Mouse (Mus musculus) hindbrain, embryonic 13.5 days (tissue): ENCODE measurements at regions not wholly inside any gene's neighbourhood (a gene's known extent, or its start where the extent isn't known, plus 50 kb on each side); places are given as distances from the start of the nearest gene placed in this dataset.
A peak's percentile ranks its signal among the peaks of the same experiment; 100 is the strongest.
"Not testable (repeated sequence)": the region's sequence is repeated elsewhere in the genome, so short reads cannot be mapped to it uniquely, and the experiment has no call there.

ENCODE experiments used
- ATAC-seq: fragments of 200-750 bp; cut with Nextera tagmentation; 2 replicates; pipeline ENCODE4 v1.8.0; 2017; ENCODE audit warnings: moderate TSS enrichment; ENCODE audit not compliant: low FRiP score
- H3K27ac ChIP-seq: fragments of 300-500 bp; sonication (generic); 2 replicates; pipeline ENCODE4 v1.5.1; 2015; ENCODE audit warnings: inconsistent platforms, mild to moderate bottlenecking, moderate library complexity
- H3K27me3 ChIP-seq: fragments of 300-500 bp; sonication (generic); 2 replicates; pipeline ENCODE4 v1.6.1; 2015; ENCODE audit warnings: mild to moderate bottlenecking, inconsistent platforms
- H3K36me3 ChIP-seq: fragments of 300-500 bp; sonication (generic); 2 replicates; pipeline ENCODE4 v1.6.1; 2015; ENCODE audit warnings: mild to moderate bottlenecking, inconsistent platforms
- H3K4me1 ChIP-seq: fragments of 300-500 bp; sonication (generic); replicated peaks from 2 replicates; pipeline ENCODE4 v1.6.1; 2015; ENCODE audit warnings: inconsistent platforms
- H3K4me2 ChIP-seq: fragments of 300-500 bp; sonication (generic); 2 replicates; pipeline ENCODE4 v1.6.1; 2015; ENCODE audit warnings: inconsistent platforms, mild to moderate bottlenecking, moderate library complexity
- H3K4me3 ChIP-seq: fragments of 300-500 bp; sonication (generic); 2 replicates; pipeline ENCODE4 v1.5.1; 2015; ENCODE audit warnings: mild to moderate bottlenecking, inconsistent platforms
- H3K9ac ChIP-seq: fragments of 300-500 bp; sonication (generic); 2 replicates; pipeline ENCODE4 v1.6.1; 2015; ENCODE audit warnings: mild to moderate bottlenecking, inconsistent platforms
- H3K9me3 ChIP-seq: fragments of 300-500 bp; sonication (generic); 2 replicates; pipeline ENCODE4 v1.6.1; 2016; ENCODE audit warnings: inconsistent platforms
- WGBS: fragments of 180-500 bp; shearing (Covaris S2); methylation state at CpG from one replicate; pipeline ENCODE4 v1.1.7; 2015; 5-methylcytosine and 5-hydroxymethylcytosine counted together

DNA sequence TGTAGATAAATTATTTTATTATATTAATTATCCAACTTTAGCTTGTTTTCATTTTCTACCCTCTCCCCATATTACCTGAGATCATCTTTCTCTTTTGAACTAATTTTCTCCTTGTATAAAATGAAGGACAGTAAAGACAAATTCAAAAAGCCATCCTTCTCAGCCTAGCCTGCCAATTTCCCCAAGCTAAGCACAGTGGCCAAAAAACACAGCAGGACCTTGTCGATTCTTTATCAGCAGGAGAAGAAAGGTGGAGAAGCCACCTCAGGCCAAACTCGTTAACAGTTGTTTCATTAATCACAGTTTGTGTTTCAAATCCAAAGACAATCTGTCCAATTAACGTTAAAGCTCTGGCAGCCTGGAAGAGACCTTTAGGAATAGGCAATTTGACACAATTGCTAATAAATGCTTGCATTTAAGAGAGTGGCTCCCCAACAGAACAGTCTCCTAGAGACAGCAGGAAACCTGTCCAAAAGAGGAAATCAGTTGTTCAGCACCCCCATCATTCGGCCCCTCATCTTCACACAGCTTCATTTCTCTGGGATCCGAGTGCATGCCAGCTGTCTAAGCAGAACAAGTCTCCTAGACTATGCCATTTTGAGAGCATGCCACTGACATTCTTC is 135.7 kb upstream of the Tlr4 start:
- Histone ChIP-seq H3K4me2 (no peak overlapping the region), H3K4me3 (no peak overlapping the region), H3K27me3 (no peaks in the 10 kb centered on the region), H3K9ac (no peak overlapping the region), H3K36me3 (no peaks in the 10 kb centered on the region), H3K27ac (no peak overlapping the region), H3K9me3 (no peaks in the 10 kb centered on the region), H3K4me1 (peaks cover 13% of the 10 kb centered on the region; the same call in 1 of the 2 replicates)
- 43% methylated on average over 5 of the region's 5 CpGs for WGBS
- ATAC-seq: no peak

DNA sequence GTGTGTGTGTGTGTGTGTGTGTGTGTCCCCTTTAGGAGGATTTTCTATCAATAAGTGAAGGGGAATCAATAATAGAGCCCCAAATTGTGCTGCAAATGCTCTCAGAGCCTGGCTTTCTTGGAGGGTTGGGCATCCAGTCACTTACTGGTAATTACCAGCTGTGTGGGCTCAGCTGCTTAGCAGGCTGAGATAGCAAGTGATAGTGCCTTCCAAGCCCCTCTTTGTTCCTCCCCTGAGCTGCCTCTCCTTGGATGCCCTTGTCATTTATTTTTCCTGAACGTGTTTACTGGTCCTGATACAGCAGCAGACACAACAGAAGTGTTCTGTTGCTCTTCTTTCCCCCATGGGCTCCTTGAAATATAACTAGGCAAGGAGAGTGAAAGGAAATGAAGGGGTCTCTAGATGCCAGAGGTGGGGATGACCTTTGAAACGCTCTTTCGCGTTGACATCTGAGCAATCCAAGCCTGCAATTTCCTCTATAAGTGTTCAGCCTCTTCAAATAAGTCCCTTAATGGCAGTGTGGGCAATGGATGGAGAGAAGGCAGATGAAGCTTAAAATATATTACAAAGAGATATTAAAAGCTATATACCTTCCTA is 133.3 kb upstream of the Tlr4 start:
- no peak overlapping the region for H3K4me2 ChIP-seq
- 49% methylated on average over 4 of the region's 4 CpGs for WGBS

DNA sequence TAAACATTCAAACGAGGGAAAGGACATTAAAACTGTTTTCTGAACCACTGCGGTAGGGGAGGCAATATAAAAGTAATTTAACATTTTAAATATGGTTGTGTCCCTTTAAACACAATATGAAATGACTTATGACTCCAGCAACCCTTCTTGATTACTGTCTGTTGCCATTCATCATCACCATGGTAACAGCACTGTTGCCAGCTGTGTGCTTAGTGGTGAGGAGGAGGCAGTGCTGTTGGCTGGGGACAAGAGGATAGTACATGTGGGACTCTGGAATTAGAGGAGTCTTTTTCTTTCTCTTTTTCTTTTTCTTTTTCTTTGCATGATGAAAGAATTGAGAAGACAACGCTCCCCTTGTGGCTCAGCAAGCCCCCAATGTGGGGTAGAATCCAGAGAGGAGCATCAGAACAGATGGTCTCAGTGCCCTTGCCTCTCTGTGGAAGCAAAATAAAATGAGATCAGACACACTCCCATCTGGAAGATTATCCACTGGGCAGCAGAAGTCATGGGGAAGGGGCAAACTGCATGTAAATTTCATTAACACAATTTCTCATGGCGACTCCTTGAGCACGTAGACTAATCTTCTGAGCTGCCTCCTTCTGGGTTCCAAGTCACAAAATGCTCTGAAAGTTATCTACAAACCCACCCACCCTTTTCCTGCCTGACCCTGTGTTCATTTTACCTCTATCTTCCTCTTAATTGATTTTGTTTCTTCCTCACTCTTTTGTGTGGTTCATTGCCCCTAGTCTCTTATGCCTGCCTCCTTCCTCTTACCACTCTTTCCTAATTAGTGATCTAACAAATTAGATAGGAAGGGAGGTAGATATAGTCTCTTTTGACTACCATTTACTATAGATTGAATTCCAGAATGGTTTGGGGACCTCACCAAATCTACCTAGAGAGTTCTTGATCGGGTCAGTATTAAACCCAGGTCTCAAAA is 111.3 kb upstream of the Tlr4 start:
- Histone ChIP-seq H3K4me1 (peaks cover 6% of the 10 kb centered on the region), H3K9me3 (no peaks in the 10 kb centered on the region), H3K4me2 (no peak overlapping the region), H3K27me3 (no peaks in the 10 kb centered on the region), H3K36me3 (no peaks in the 10 kb centered on the region), H3K9ac (no peak overlapping the region), H3K27ac (peak overlapping the region; percentile 68), H3K4me3 (no peak overlapping the region)
- WGBS: 54% methylated on average over 6 of the region's 6 CpGs
- ATAC-seq: peak; percentile 95

More for the DNA sequence above, 133.3 kb upstream of the Tlr4 start:
- Histone ChIP-seq H3K9me3 (no peaks in the 10 kb centered on the region), H3K27me3 (no peaks in the 10 kb centered on the region), H3K27ac (peak overlapping the region; percentile 79), H3K9ac (no peak overlapping the region), H3K4me1 (peaks cover 13% of the 10 kb centered on the region; the same call in 1 of the 2 replicates), H3K4me3 (no peak overlapping the region), H3K36me3 (no peaks in the 10 kb centered on the region)
- peak; percentile 71; the same call in 1 of the 2 replicates for ATAC-seq

DNA sequence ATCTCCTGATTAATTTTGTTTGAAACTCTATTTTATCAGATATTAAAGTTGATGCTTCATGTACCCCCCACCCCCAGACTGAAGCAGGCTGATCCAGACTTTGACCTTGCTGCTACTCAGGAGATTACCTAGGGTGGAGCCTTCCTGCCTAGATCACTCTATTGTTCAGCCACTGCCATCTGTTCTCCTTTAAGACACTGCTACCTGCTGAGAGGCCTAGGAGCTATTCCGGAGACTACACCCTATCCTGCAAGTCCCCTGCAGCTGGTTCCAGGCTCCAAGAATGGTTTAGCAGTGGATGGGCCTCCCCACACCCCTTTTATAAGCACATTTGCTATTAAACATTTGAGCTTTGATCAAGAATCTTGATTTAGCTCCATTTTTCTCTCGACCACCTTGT is 90.0 kb upstream of the Tlr4 start:
- Histone ChIP-seq H3K36me3 (no peaks in the 10 kb centered on the region), H3K4me1 (no peaks in the 10 kb centered on the region), H3K4me3 (no peak overlapping the region), H3K27ac (no peak overlapping the region), H3K9ac (no peak overlapping the region), H3K27me3 (no peaks in the 10 kb centered on the region), H3K4me2 (no peak overlapping the region), H3K9me3 (no peaks in the 10 kb centered on the region)
- no peak for ATAC-seq
- 21% methylated on average over 2 of the region's 2 CpGs for WGBS

DNA sequence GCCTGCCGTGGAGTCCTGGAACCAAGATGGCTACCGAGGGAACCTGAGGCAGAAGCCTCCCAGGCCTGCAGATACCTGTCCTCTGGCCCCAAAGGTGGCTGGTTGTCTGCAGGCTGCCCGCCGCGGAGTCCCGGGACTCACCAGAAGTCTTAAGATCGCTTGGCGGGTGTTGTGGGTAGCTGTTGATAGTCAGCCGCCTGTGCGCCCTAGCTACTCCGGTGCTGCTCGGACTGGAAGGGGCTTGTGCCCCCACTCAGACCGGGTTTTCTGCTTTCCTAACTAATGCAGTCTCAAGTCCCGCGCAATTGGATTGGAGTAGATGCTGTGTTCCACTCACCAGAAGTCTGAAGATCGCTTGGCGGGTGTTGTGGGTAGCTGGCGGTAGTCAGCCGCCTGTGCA is 84.0 kb upstream of the Tlr4 start:
- not testable (repeated sequence) for H3K9ac ChIP-seq, H3K27ac ChIP-seq, H3K27me3 ChIP-seq, H3K36me3 ChIP-seq, H3K4me2 ChIP-seq, H3K4me3 ChIP-seq, H3K9me3 ChIP-seq, H3K4me1 ChIP-seq, ATAC-seq
- WGBS: 94% methylated on average over 19 of the region's 19 CpGs

DNA sequence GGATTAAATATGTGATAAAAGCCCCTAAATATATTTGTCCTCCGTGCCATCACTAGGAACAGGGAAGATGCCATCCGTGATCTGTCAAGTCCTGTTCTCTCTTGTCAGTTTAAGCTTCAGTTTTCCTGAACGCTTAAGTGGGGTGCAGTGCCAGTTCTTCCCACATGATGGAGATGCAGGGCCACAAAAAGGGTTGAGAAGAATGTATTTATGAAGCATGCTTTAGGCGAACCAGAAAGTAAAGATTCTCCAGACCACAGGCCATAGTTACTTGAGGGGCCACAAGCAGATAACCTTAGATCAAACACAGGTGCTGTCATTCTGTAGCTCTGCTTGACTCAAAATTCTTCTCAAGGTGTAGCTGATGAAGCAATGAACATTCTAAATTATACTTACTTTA is 58.6 kb upstream of the Tlr4 start:
- no peak overlapping the region for H3K9ac ChIP-seq
- WGBS: 36% methylated on average over 4 of the region's 4 CpGs
- H3K27me3 ChIP-seq: no peaks in the 10 kb centered on the region
- peak; percentile 46; the same call in 1 of the 2 replicates for ATAC-seq
- H3K4me3 ChIP-seq: no peak overlapping the region
- no peaks in the 10 kb centered on the region for H3K36me3 ChIP-seq
- H3K4me1 ChIP-seq: no peaks in the 10 kb centered on the region
- no peak overlapping the region for H3K27ac ChIP-seq
- H3K9me3 ChIP-seq: no peaks in the 10 kb centered on the region
- H3K4me2 ChIP-seq: no peak overlapping the region
